Mouse (Mus musculus) thymus, adult 2 months (tissue): Measurements from ENCODE around the gene Ick.

Experiments used
- CTCF ChIP-seq: fragments of 200-500 bp; IDR thresholded peaks from 2 replicates; pipeline ENCODE4 v1.5.1; 2012; ENCODE audit warnings: mild to moderate bottlenecking, control low read depth, low read length, moderate library complexity, borderline replicate concordance; ENCODE audit not compliant: control insufficient read depth, poor library complexity, insufficient read depth; ENCODE audit errors: extremely low read depth
- POLR2A ChIP-seq: fragments of 200-500 bp; IDR thresholded peaks from 2 replicates; pipeline ENCODE4 v1.6.1; 2012; ENCODE audit warnings: mild to moderate bottlenecking, low read length, control low read depth, moderate library complexity; ENCODE audit not compliant: control insufficient read depth, poor library complexity, insufficient read depth; ENCODE audit errors: extremely low read depth

GRCm38 (mm10) chr9:78101431-78101830 is 7.6 kb upstream of the Ick start:
- no peak for TF ChIP-seq POLR2A
- TF ChIP-seq CTCF = no peak
